Mouse (Mus musculus): ENCODE results near the gene Dao.

GRCm38 (mm10) chr5:114024390-114024789 is 20.9 kb downstream of the Dao start:
- no peak for TF ChIP-seq ZC3H11A (IDR thresholded peaks at IDR 0.05; ENCODE audit: borderline replicate concordance, low read depth, low read length)
- TF ChIP-seq HCFC1 (IDR thresholded peaks at IDR 0.05; ENCODE audit: borderline replicate concordance, insufficient read depth, low read length), result no peak
- no peak for TF ChIP-seq MAFK (IDR thresholded peaks at IDR 0.05; ENCODE audit: insufficient read depth, low read depth, low read length)
- TF ChIP-seq CHD2 (IDR thresholded peaks at IDR 0.05; ENCODE audit: low read depth, low read length), result no peak
- no peak for TF ChIP-seq ZNF384 (IDR thresholded peaks at IDR 0.05; ENCODE audit: low read depth, low read length)
